Mouse (Mus musculus) limb, embryonic 13.5 days (tissue): Measurements from ENCODE around the gene Gm960. TPM values are rescaled to one million over a fixed set of nuclear protein-coding genes. Genes with fewer than 3 reads are reported as not detected.

ENCODE experiments used
- ATAC-seq: fragments of 200-750 bp; cut with Nextera tagmentation; 2 replicates; pipeline ENCODE4 v1.8.0; 2017; ENCODE audit warnings: low read depth, moderate number of reproducible peaks, moderate TSS enrichment; ENCODE audit not compliant: low FRiP score
- H3K27ac ChIP-seq: fragments of 300-500 bp; sonication (generic); 2 replicates; pipeline ENCODE4 v1.5.1; 2015; ENCODE audit warnings: inconsistent platforms, mild to moderate bottlenecking, moderate library complexity
- H3K27me3 ChIP-seq: fragments of 300-500 bp; sonication (generic); 2 replicates; pipeline ENCODE4 v1.6.1; 2015; ENCODE audit warnings: mild to moderate bottlenecking, inconsistent platforms
- H3K36me3 ChIP-seq: fragments of 300-500 bp; sonication (generic); 2 replicates; pipeline ENCODE4 v1.6.1; 2015; ENCODE audit warnings: inconsistent platforms, mild to moderate bottlenecking, moderate library complexity
- H3K4me1 ChIP-seq: fragments of 300-500 bp; sonication (generic); 2 replicates; pipeline ENCODE4 v1.6.1; 2015; ENCODE audit warnings: inconsistent platforms
- H3K4me2 ChIP-seq: fragments of 300-500 bp; sonication (generic); replicated peaks from 2 replicates; pipeline ENCODE4 v1.6.1; 2015; ENCODE audit warnings: inconsistent platforms, mild to moderate bottlenecking, moderate library complexity
- H3K4me3 ChIP-seq: fragments of 300-500 bp; sonication (generic); 2 replicates; pipeline ENCODE4 v1.5.1; 2015; ENCODE audit warnings: moderate library complexity, mild to moderate bottlenecking, inconsistent platforms
- H3K9ac ChIP-seq: fragments of 300-500 bp; sonication (generic); 2 replicates; pipeline ENCODE4 v1.6.1; 2015; ENCODE audit warnings: mild to moderate bottlenecking, inconsistent platforms
- H3K9me3 ChIP-seq: fragments of 300-500 bp; sonication (generic); 2 replicates; pipeline ENCODE4 v1.6.1; 2016; ENCODE audit warnings: inconsistent platforms
- WGBS: fragments of 180-500 bp; shearing (Covaris S2); methylation state at CpG from one replicate; pipeline ENCODE4 v1.1.7; 2015; 5-methylcytosine and 5-hydroxymethylcytosine counted together
- polyA plus RNA-seq: library from polyadenylated mRNA; unstranded; fragments of >200 nt; fragmentation: Nextera tagmentation; extraction: Ambion mirVana; gene quantifications from 2 replicates; pipeline ENCODE4 v1.2.1, GENCODE M21; 2015

The Gm960 gene
- polyA plus RNA-seq, 1 experiment from 2014 or later, result 7.1 TPM

- no peak for ATAC-seq
- H3K4me3 ChIP-seq, result no peak overlapping the region
- H3K36me3 ChIP-seq, result peaks cover 42% of the 10 kb centered on the region
- WGBS, result 33% methylated on average over 18 of the region's 18 CpGs
- H3K9ac ChIP-seq, result 0 out of 2 replicates have a peak overlapping the region, but pooled peaks have one; percentile 43
- H3K27me3 ChIP-seq, result no peaks in the 10 kb centered on the region
- no peaks in the 10 kb centered on the region for H3K9me3 ChIP-seq
- H3K27ac ChIP-seq, result no peak overlapping the region
- H3K4me1 ChIP-seq, result peaks cover 22% of the 10 kb centered on the region
- no peak overlapping the region for H3K4me2 ChIP-seq
Observed at GRCm38 (mm10) chr19:4618183-4618582, 80.3 kb downstream of the Gm960 start.

GRCm38 (mm10) chr19:4616546-4616945 lies 81.9 kb downstream of the Gm960 start:
- H3K9me3 ChIP-seq, result no peaks in the 10 kb centered on the region
- peak overlapping the region; percentile 91; the same call in 1 of the 2 replicates for H3K27ac ChIP-seq
- 24% methylated on average over 4 of the region's 4 CpGs for WGBS
- no peak for ATAC-seq
- peaks cover 30% of the 10 kb centered on the region for H3K4me1 ChIP-seq
- peaks cover 43% of the 10 kb centered on the region for H3K36me3 ChIP-seq
- H3K4me3 ChIP-seq, result peak overlapping the region; percentile 91
- H3K27me3 ChIP-seq, result no peaks in the 10 kb centered on the region
- H3K4me2 ChIP-seq, result peak overlapping the region; percentile 72
- H3K9ac ChIP-seq, result peak overlapping the region; percentile 97; the same call in 1 of the 2 replicates

GRCm38 (mm10) chr19:4615151-4616093 lies 83.0 kb downstream of the Gm960 start, which contains the start of gene Lrfn4:
TSS of gene Lrfn4 (minus strand) at chr19:4615667.
- under 1% methylated on average over 58 of the region's 87 CpGs for WGBS

GRCm38 (mm10) chr19:4614305-4615150 lies 83.9 kb downstream of the Gm960 start:
- Histone ChIP-seq H3K27me3 (no peaks in the 10 kb centered on the region), H3K4me1 (peaks cover 30% of the 10 kb centered on the region), H3K27ac (peak overlapping the region; percentile 91), H3K9me3 (no peaks in the 10 kb centered on the region), H3K36me3 (peaks cover 41% of the 10 kb centered on the region), H3K4me3 (peak overlapping the region; percentile 91), H3K4me2 (peak overlapping the region; percentile 72), H3K9ac (peak overlapping the region; percentile 97)
- 16% methylated on average over 44 of the region's 49 CpGs for WGBS
- no peak for ATAC-seq

More at GRCm38 (mm10) chr19:4615151-4616093, 83.0 kb downstream of the Gm960 start, which contains the start of gene Lrfn4:
- H3K36me3 ChIP-seq, result peaks cover 44% of the 10 kb centered on the region
- peak within 1 kb of the TSS; percentile 97 for H3K9ac ChIP-seq
- peak within 1 kb of the TSS; percentile 91 for H3K27ac ChIP-seq
- H3K4me2 ChIP-seq, result peak within 1 kb of the TSS; percentile 72
- peaks cover 30% of the 10 kb centered on the region for H3K4me1 ChIP-seq
- peak; percentile 93 for ATAC-seq
- no peaks in the 10 kb centered on the region for H3K27me3 ChIP-seq
- H3K4me3 ChIP-seq, result peak within 1 kb of the TSS; percentile 91
- H3K9me3 ChIP-seq, result no peaks in the 10 kb centered on the region

GRCm38 (mm10) chr19:4613464-4614304 lies 84.8 kb downstream of the Gm960 start:
- Histone ChIP-seq H3K9me3 (no peaks in the 10 kb centered on the region), H3K27me3 (no peaks in the 10 kb centered on the region), H3K36me3 (peaks cover 41% of the 10 kb centered on the region), H3K4me1 (peaks cover 30% of the 10 kb centered on the region), H3K9ac (peak overlapping the region; percentile 97), H3K27ac (0 out of 2 replicates have a peak overlapping the region, but pooled peaks have one; percentile 91), H3K4me2 (peak overlapping the region; percentile 72), H3K4me3 (peak overlapping the region; percentile 91)
- ATAC-seq, result no peak
- 86% methylated on average over 33 of the region's 33 CpGs for WGBS

- no peak overlapping the region for H3K27ac ChIP-seq
- H3K27me3 ChIP-seq, result no peaks in the 10 kb centered on the region
- H3K36me3 ChIP-seq, result peaks cover 41% of the 10 kb centered on the region
- no peak for ATAC-seq
- no peak overlapping the region for H3K4me2 ChIP-seq
- peaks cover 30% of the 10 kb centered on the region for H3K4me1 ChIP-seq
- no peak overlapping the region for H3K4me3 ChIP-seq
- H3K9me3 ChIP-seq, result no peaks in the 10 kb centered on the region
- WGBS, result 86% methylated on average over 19 of the region's 19 CpGs
- H3K9ac ChIP-seq, result peak overlapping the region; percentile 25
Observed at GRCm38 (mm10) chr19:4612181-4612961, 86.1 kb downstream of the Gm960 start.

GRCm38 (mm10) chr19:4610109-4610508 lies 88.4 kb downstream of the Gm960 start:
- no peak overlapping the region for H3K4me2 ChIP-seq
- peaks cover 23% of the 10 kb centered on the region for H3K4me1 ChIP-seq
- no peak for ATAC-seq
- H3K36me3 ChIP-seq, result peaks cover 41% of the 10 kb centered on the region
- H3K9me3 ChIP-seq, result no peaks in the 10 kb centered on the region
- H3K4me3 ChIP-seq, result no peak overlapping the region
- no peak overlapping the region for H3K27ac ChIP-seq
- WGBS, result 66% methylated on average over 4 of the region's 4 CpGs
- H3K27me3 ChIP-seq, result no peaks in the 10 kb centered on the region
- H3K9ac ChIP-seq, result no peak overlapping the region

- peaks cover 35% of the 10 kb centered on the region for H3K36me3 ChIP-seq
- no peak overlapping the region for H3K4me2 ChIP-seq
- H3K4me3 ChIP-seq, result no peak overlapping the region
- H3K27ac ChIP-seq, result no peak overlapping the region
- no peak overlapping the region for H3K9ac ChIP-seq
- H3K9me3 ChIP-seq, result no peaks in the 10 kb centered on the region
- peaks cover 21% of the 10 kb centered on the region for H3K4me1 ChIP-seq
- WGBS, result 85% methylated on average over 4 of the region's 4 CpGs
- ATAC-seq, result no peak
- H3K27me3 ChIP-seq, result no peaks in the 10 kb centered on the region
Observed at GRCm38 (mm10) chr19:4608511-4608910, 90.0 kb downstream of the Gm960 start.

GRCm38 (mm10) chr19:4607406-4607805 lies 91.1 kb downstream of the Gm960 start:
- Histone ChIP-seq H3K9ac (no peak overlapping the region), H3K36me3 (peaks cover 24% of the 10 kb centered on the region), H3K27me3 (no peaks in the 10 kb centered on the region), H3K4me3 (no peak overlapping the region), H3K4me2 (no peak overlapping the region), H3K4me1 (peaks cover 10% of the 10 kb centered on the region), H3K27ac (no peak overlapping the region), H3K9me3 (no peaks in the 10 kb centered on the region)
- no peak for ATAC-seq
- 91% methylated on average over 12 of the region's 12 CpGs for WGBS

- Histone ChIP-seq H3K27me3 (no peaks in the 10 kb centered on the region), H3K27ac (no peak overlapping the region), H3K4me1 (peaks cover 9% of the 10 kb centered on the region), H3K4me3 (no peak overlapping the region), H3K4me2 (no peak overlapping the region), H3K9ac (no peak overlapping the region), H3K36me3 (peaks cover 7% of the 10 kb centered on the region; the same call in 1 of the 2 replicates), H3K9me3 (no peaks in the 10 kb centered on the region)
- WGBS, result 93% methylated on average over 4 of the region's 4 CpGs
- no peak for ATAC-seq
Observed at GRCm38 (mm10) chr19:4605654-4606053, 92.8 kb downstream of the Gm960 start.
